Mouse (Mus musculus): ENCODE measurements around the gene Hebp2. TPM values are rescaled to one million over a fixed set of nuclear protein-coding genes. Genes with fewer than 3 reads are reported as not detected.
A peak's percentile ranks its signal among the peaks of the same experiment; 100 is the strongest.

The Hebp2 gene
- polyA plus RNA-seq, 2 experiments: 11.7 to 38.4 TPM

DNA sequence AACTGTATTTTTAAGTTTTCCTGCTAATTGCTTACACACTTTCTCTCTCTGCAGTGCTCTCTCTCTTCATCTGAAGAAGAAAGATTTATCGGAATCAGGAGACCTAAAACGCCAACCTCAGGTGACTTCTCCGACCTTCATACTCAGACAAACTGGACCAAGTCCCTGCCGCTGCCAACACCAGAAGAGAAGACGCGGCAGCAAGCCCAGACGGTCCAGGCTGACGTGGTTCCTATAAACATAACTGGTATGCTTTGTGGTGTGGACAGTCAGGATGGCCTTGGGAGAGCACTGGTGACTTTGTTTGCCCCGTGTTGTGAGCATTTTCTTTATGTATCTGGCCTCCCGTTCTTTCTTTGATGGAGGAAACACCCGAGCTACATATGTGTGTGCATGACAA, 34.4 kb downstream of the Hebp2 start:
- DNase-seq (ENCODE audit: low spot score) (no peak), ATAC-seq (ENCODE audit: low FRiP score, low read depth) (no peak)
- no peaks in the 10 kb centered on the region for H3K9me3 ChIP-seq (ENCODE audit: control insufficient read depth, low read length)
- peaks cover 8% of the 10 kb centered on the region; the same call in 1 of the 2 replicates for H3K36me3 ChIP-seq (ENCODE audit: control insufficient read depth, insufficient read depth, low read length)
- no peak overlapping the region for H3K9ac ChIP-seq (ENCODE audit: low read depth, low read length, severe bottlenecking)
- no peaks in the 10 kb centered on the region for H3K27me3 ChIP-seq (ENCODE audit: control insufficient read depth, insufficient read depth, low read length)
- TF ChIP-seq POLR2A (IDR thresholded peaks at IDR 0.05; ENCODE audit: borderline replicate concordance, extremely low read depth, insufficient read depth, insufficient read length): no peak
- 73% methylated on average over 11 of the region's 11 CpGs for WGBS
- H3K4me1 ChIP-seq (ENCODE audit: control insufficient read depth, insufficient read depth, low read length): peaks cover 16% of the 10 kb centered on the region
- H3K27ac ChIP-seq (replicated peaks; ENCODE audit: low read depth, low read length): no peak overlapping the region
- H3K4me2 ChIP-seq (replicated peaks; ENCODE audit: low read depth, low read length, severe bottlenecking): no peak overlapping the region
- H3K4me3 ChIP-seq (replicated peaks; ENCODE audit: low read length): no peak overlapping the region

DNA sequence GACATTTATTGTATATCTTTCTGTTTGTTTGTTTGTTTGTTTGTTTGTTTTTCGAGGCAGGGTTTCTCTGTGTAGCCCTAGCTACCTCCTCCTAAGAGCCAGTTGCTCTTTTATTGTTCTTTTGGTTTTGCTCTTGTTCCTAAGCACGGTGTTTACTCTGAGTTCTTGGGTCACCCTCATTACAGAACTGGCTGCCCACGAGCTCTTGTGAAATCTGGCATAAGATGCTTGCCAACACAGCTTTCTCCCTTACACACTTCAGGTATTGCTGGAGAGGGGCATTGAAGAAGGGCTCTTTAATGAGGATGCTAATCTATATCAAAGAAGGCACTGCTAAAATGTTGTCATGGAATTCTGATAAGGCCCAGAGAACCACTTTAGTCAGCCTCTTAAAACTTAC, 35.2 kb downstream of the Hebp2 start:
- Histone ChIP-seq H3K4me3 (replicated peaks; ENCODE audit: low read length) (no peak overlapping the region), H3K27me3 (ENCODE audit: control insufficient read depth, insufficient read depth, low read length) (no peaks in the 10 kb centered on the region), H3K9ac (ENCODE audit: low read depth, low read length, severe bottlenecking) (no peak overlapping the region), H3K27ac (replicated peaks; ENCODE audit: low read depth, low read length) (no peak overlapping the region), H3K4me2 (replicated peaks; ENCODE audit: low read depth, low read length, severe bottlenecking) (no peak overlapping the region), H3K4me1 (ENCODE audit: control insufficient read depth, insufficient read depth, low read length) (peaks cover 22% of the 10 kb centered on the region), H3K36me3 (ENCODE audit: control insufficient read depth, insufficient read depth, low read length) (peaks cover 8% of the 10 kb centered on the region; the same call in 1 of the 2 replicates), H3K9me3 (ENCODE audit: control insufficient read depth, low read length) (no peaks in the 10 kb centered on the region)
- DNase-seq (ENCODE audit: low spot score) (no peak), ATAC-seq (ENCODE audit: low FRiP score, low read depth) (no peak)
- 65% methylated on average over 3 of the region's 3 CpGs for WGBS
- TF ChIP-seq POLR2A (IDR thresholded peaks at IDR 0.05; ENCODE audit: borderline replicate concordance, extremely low read depth, insufficient read depth, insufficient read length): no peak

DNA sequence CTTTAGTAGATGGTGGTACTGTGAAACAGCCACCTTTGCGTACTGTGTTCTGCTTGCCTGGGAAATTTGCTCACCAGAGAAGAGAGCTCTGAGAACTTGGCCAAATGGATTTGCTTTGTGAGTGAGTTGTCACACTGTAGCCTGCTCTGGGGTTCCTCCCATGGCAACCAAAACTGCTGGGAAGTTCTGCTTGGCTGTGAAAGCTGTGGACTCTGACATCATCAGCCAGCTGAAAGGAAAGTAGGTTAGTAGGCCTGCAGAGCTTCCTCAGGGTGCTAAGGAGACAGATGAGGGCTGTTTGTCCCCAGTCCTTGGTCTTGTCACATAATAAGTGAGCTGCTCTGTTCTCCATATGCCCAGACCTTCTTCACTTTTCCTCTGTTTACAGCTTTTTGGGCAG, 37.3 kb downstream of the Hebp2 start:
- Histone ChIP-seq H3K27ac (replicated peaks; ENCODE audit: low read depth, low read length) (no peak overlapping the region), H3K36me3 (ENCODE audit: control insufficient read depth, insufficient read depth, low read length) (peaks cover 8% of the 10 kb centered on the region; the same call in 1 of the 2 replicates), H3K4me1 (ENCODE audit: control insufficient read depth, insufficient read depth, low read length) (peaks cover 28% of the 10 kb centered on the region), H3K27me3 (ENCODE audit: control insufficient read depth, insufficient read depth, low read length) (no peaks in the 10 kb centered on the region), H3K9ac (ENCODE audit: low read depth, low read length, severe bottlenecking) (no peak overlapping the region), H3K4me3 (replicated peaks; ENCODE audit: low read length) (no peak overlapping the region), H3K9me3 (ENCODE audit: control insufficient read depth, low read length) (no peaks in the 10 kb centered on the region), H3K4me2 (replicated peaks; ENCODE audit: low read depth, low read length, severe bottlenecking) (no peak overlapping the region)
- no peak; the same call in 1 of the 2 replicates for ATAC-seq (ENCODE audit: low FRiP score, low read depth)
- DNase-seq (ENCODE audit: low spot score): no peak
- no peak for TF ChIP-seq POLR2A (IDR thresholded peaks at IDR 0.05; ENCODE audit: borderline replicate concordance, extremely low read depth, insufficient read depth, insufficient read length)
- 78% methylated on average over 1 of the region's 1 CpGs for WGBS

- Histone ChIP-seq H3K36me3 (ENCODE audit: control insufficient read depth, insufficient read depth, low read length) (peaks cover 8% of the 10 kb centered on the region; the same call in 1 of the 2 replicates), H3K9ac (ENCODE audit: low read depth, low read length, severe bottlenecking) (no peak overlapping the region), H3K27ac (replicated peaks; ENCODE audit: low read depth, low read length) (no peak overlapping the region), H3K4me1 (ENCODE audit: control insufficient read depth, insufficient read depth, low read length) (peaks cover 28% of the 10 kb centered on the region), H3K9me3 (ENCODE audit: control insufficient read depth, low read length) (no peaks in the 10 kb centered on the region), H3K4me3 (replicated peaks; ENCODE audit: low read length) (no peak overlapping the region), H3K27me3 (ENCODE audit: control insufficient read depth, insufficient read depth, low read length) (no peaks in the 10 kb centered on the region), H3K4me2 (replicated peaks; ENCODE audit: low read depth, low read length, severe bottlenecking) (no peak overlapping the region)
- DNase-seq (ENCODE audit: low spot score): no peak
- 61% methylated on average over 2 of the region's 2 CpGs for WGBS
- TF ChIP-seq POLR2A (IDR thresholded peaks at IDR 0.05; ENCODE audit: borderline replicate concordance, extremely low read depth, insufficient read depth, insufficient read length): no peak
- ATAC-seq (ENCODE audit: low FRiP score, low read depth): no peak
Measured at GRCm38 (mm10) chr10:18507869-18508473, 37.9 kb downstream of the Hebp2 start.

- 29% methylated on average over 6 of the region's 6 CpGs for WGBS
- Histone ChIP-seq H3K9me3 (ENCODE audit: control insufficient read depth, low read length) (no peaks in the 10 kb centered on the region), H3K4me3 (replicated peaks; ENCODE audit: low read length) (no peak overlapping the region), H3K27me3 (ENCODE audit: control insufficient read depth, insufficient read depth, low read length) (no peaks in the 10 kb centered on the region), H3K27ac (replicated peaks; ENCODE audit: low read depth, low read length) (0 out of 2 replicates have a peak overlapping the region, but pooled peaks have one; percentile 26), H3K4me2 (replicated peaks; ENCODE audit: low read depth, low read length, severe bottlenecking) (no peak overlapping the region), H3K36me3 (ENCODE audit: control insufficient read depth, insufficient read depth, low read length) (peaks cover 2% of the 10 kb centered on the region; the same call in 1 of the 2 replicates), H3K9ac (ENCODE audit: low read depth, low read length, severe bottlenecking) (no peak overlapping the region), H3K4me1 (ENCODE audit: control insufficient read depth, insufficient read depth, low read length) (peaks cover 28% of the 10 kb centered on the region)
- ATAC-seq (ENCODE audit: low FRiP score, low read depth): peak; percentile 63
- DNase-seq (ENCODE audit: low spot score): no peak
- TF ChIP-seq POLR2A (IDR thresholded peaks at IDR 0.05; ENCODE audit: borderline replicate concordance, extremely low read depth, insufficient read depth, insufficient read length): no peak
Measured at GRCm38 (mm10) chr10:18506501-18506946, 39.4 kb downstream of the Hebp2 start.

Measured in limb, embryonic 14.5 days (tissue).